Mouse (Mus musculus): ENCODE results near the gene Plce1. TPM values are rescaled to one million over a fixed set of nuclear protein-coding genes. Genes with fewer than 3 reads are reported as not detected.
A peak's percentile ranks its signal among the peaks of the same experiment; 100 is the strongest.

The Plce1 gene
- polyA plus RNA-seq, 1 experiment from 2014 or later = 4.3 TPM

DNA sequence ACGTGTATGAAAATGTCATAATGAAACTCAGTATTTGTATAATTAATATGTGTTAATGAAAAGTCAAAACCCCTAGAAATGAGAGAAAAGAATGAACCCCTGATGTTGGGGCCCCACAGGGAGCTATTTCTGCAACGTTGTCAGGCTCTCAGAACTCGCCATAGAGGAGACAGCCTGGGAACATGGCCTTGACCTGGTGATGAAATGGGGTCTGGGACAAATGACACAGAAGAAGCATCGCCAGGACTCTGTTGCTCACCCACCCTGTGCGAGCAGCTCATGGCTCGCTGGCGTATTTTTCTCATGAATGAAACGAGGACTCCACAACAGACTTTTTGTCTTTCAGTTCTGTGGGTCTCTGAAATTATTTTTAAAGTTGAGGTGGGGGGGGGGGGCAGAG, 109.0 kb downstream of the Plce1 start:
- WGBS = 90% methylated on average over 8 of the region's 8 CpGs
- Histone ChIP-seq H3K4me1 (ENCODE audit: control insufficient read depth, insufficient read depth, low read length) (no peaks in the 10 kb centered on the region), H3K9me3 (ENCODE audit: control insufficient read depth, low read length) (no peaks in the 10 kb centered on the region), H3K27me3 (ENCODE audit: control insufficient read depth, insufficient read depth, low read length) (no peaks in the 10 kb centered on the region), H3K4me2 (no peak overlapping the region), H3K36me3 (ENCODE audit: control insufficient read depth, insufficient read depth, low read length) (no peaks in the 10 kb centered on the region), H3K27ac (ENCODE audit: low read depth, low read length) (no peak overlapping the region), H3K9ac (ENCODE audit: low read length) (no peak overlapping the region), H3K4me3 (ENCODE audit: low read depth, low read length) (no peak overlapping the region)
- DNase-seq (ENCODE audit: low spot score, missing footprints) = no peak
- no peak for ATAC-seq (ENCODE audit: low FRiP score)

DNA sequence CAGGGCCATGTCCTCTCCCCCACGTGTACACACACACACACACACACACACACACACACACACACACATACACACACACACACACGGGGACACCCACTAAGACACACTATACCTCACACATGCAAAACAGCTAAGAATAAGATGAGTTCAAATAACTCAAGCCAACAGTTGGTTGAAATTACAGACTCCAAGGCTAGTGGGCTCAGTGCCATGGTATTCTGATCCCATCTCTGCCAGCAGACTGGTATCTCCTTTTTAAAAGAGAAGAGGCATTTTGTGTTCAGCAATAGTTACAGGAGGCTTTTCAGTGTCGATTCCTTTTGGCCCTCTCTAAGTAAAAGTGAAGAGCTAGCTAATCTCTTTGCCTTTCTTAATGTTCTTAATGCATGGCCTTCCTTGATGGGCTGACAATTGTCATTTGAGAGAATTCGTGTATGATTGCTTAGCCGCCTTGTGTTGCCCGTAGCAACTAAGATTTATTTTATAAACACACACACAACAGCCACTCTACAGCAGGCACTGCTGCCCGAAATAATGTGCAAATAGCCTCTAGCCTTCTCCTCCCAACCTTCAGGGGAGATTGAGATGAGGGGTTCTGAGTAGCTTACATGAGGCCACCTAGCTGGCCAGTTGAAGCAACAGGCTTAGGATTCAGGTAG, 111.8 kb downstream of the Plce1 start:
- Histone ChIP-seq H3K36me3 (ENCODE audit: control insufficient read depth, insufficient read depth, low read length) (no peaks in the 10 kb centered on the region), H3K4me2 (no peak overlapping the region), H3K27me3 (ENCODE audit: control insufficient read depth, insufficient read depth, low read length) (no peaks in the 10 kb centered on the region), H3K27ac (ENCODE audit: low read depth, low read length) (no peak overlapping the region), H3K4me3 (ENCODE audit: low read depth, low read length) (no peak overlapping the region), H3K9me3 (ENCODE audit: control insufficient read depth, low read length) (no peaks in the 10 kb centered on the region), H3K4me1 (ENCODE audit: control insufficient read depth, insufficient read depth, low read length) (no peaks in the 10 kb centered on the region), H3K9ac (ENCODE audit: low read length) (no peak overlapping the region)
- DNase-seq (ENCODE audit: low spot score, missing footprints) = no peak
- no peak for ATAC-seq (ENCODE audit: low FRiP score)
- WGBS = 77% methylated on average over 7 of the region's 7 CpGs

- H3K9ac ChIP-seq (ENCODE audit: low read length) = no peak overlapping the region
- DNase-seq (ENCODE audit: low spot score, missing footprints) = no peak
- no peak overlapping the region for H3K4me2 ChIP-seq
- ATAC-seq (ENCODE audit: low FRiP score) = no peak
- H3K4me1 ChIP-seq (ENCODE audit: control insufficient read depth, insufficient read depth, low read length) = no peaks in the 10 kb centered on the region
- no peaks in the 10 kb centered on the region for H3K27me3 ChIP-seq (ENCODE audit: control insufficient read depth, insufficient read depth, low read length)
- H3K27ac ChIP-seq (ENCODE audit: low read depth, low read length) = no peak overlapping the region
- H3K9me3 ChIP-seq (ENCODE audit: control insufficient read depth, low read length) = no peaks in the 10 kb centered on the region
- 94% methylated on average over 12 of the region's 12 CpGs for WGBS
- H3K36me3 ChIP-seq (ENCODE audit: control insufficient read depth, insufficient read depth, low read length) = no peaks in the 10 kb centered on the region
- no peak overlapping the region for H3K4me3 ChIP-seq (ENCODE audit: low read depth, low read length)
Observed at GRCm38 (mm10) chr19:38593225-38593897, 112.5 kb downstream of the Plce1 start.

DNA sequence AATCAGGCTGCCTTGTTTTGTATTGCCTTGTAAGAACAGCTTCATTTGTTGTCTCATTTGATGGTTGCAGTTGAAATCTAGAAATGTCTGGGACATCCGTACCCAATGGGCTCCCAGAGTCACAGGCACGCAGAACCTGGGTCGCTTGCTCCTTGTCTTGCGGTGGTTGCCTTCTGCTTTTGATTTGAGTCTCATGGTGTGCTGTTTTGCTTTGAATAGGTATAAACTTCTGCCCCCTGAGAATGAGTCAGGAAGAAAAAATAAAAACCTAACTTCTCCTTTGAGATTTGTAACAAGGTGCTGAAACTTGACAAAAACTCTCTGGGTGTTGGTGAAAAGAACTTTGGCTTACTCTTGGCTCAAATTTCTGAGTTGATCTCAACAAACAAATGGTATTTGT, 115.2 kb downstream of the Plce1 start:
- Histone ChIP-seq H3K27ac (ENCODE audit: low read depth, low read length) (no peak overlapping the region), H3K27me3 (ENCODE audit: control insufficient read depth, insufficient read depth, low read length) (no peaks in the 10 kb centered on the region), H3K4me3 (ENCODE audit: low read depth, low read length) (no peak overlapping the region), H3K4me1 (ENCODE audit: control insufficient read depth, insufficient read depth, low read length) (no peaks in the 10 kb centered on the region), H3K36me3 (ENCODE audit: control insufficient read depth, insufficient read depth, low read length) (no peaks in the 10 kb centered on the region), H3K9ac (ENCODE audit: low read length) (no peak overlapping the region), H3K4me2 (no peak overlapping the region), H3K9me3 (ENCODE audit: control insufficient read depth, low read length) (no peaks in the 10 kb centered on the region)
- ATAC-seq (ENCODE audit: low FRiP score) = no peak
- DNase-seq (ENCODE audit: low spot score, missing footprints) = peak; percentile 44
- WGBS = 81% methylated on average over 4 of the region's 4 CpGs

- WGBS = 76% methylated on average over 2 of the region's 2 CpGs
- Histone ChIP-seq H3K4me1 (ENCODE audit: control insufficient read depth, insufficient read depth, low read length) (peaks cover under 1% of the 10 kb centered on the region; the same call in 1 of the 2 replicates), H3K4me3 (ENCODE audit: low read depth, low read length) (no peak overlapping the region), H3K4me2 (no peak overlapping the region), H3K9me3 (ENCODE audit: control insufficient read depth, low read length) (no peaks in the 10 kb centered on the region), H3K27me3 (ENCODE audit: control insufficient read depth, insufficient read depth, low read length) (no peaks in the 10 kb centered on the region), H3K27ac (ENCODE audit: low read depth, low read length) (no peak overlapping the region), H3K9ac (ENCODE audit: low read length) (no peak overlapping the region), H3K36me3 (ENCODE audit: control insufficient read depth, insufficient read depth, low read length) (no peaks in the 10 kb centered on the region)
- ATAC-seq (ENCODE audit: low FRiP score) = no peak
- peak; percentile 57 for DNase-seq (ENCODE audit: low spot score, missing footprints)
Observed at GRCm38 (mm10) chr19:38597392-38597791, 116.5 kb downstream of the Plce1 start.

GRCm38 (mm10) chr19:38599001-38599400, 118.1 kb downstream of the Plce1 start:
- 80% methylated on average over 3 of the region's 3 CpGs for WGBS
- Histone ChIP-seq H3K36me3 (ENCODE audit: control insufficient read depth, insufficient read depth, low read length) (no peaks in the 10 kb centered on the region), H3K4me1 (ENCODE audit: control insufficient read depth, insufficient read depth, low read length) (peaks cover 5% of the 10 kb centered on the region; the same call in 1 of the 2 replicates), H3K27ac (ENCODE audit: low read depth, low read length) (no peak overlapping the region), H3K27me3 (ENCODE audit: control insufficient read depth, insufficient read depth, low read length) (no peaks in the 10 kb centered on the region), H3K4me2 (no peak overlapping the region), H3K9ac (ENCODE audit: low read length) (no peak overlapping the region), H3K4me3 (ENCODE audit: low read depth, low read length) (no peak overlapping the region), H3K9me3 (ENCODE audit: control insufficient read depth, low read length) (no peaks in the 10 kb centered on the region)
- DNase-seq (ENCODE audit: low spot score, missing footprints) = no peak
- ATAC-seq (ENCODE audit: low FRiP score) = no peak

GRCm38 (mm10) chr19:38601127-38601526, 120.2 kb downstream of the Plce1 start:
- peaks cover 5% of the 10 kb centered on the region; the same call in 1 of the 2 replicates for H3K4me1 ChIP-seq (ENCODE audit: control insufficient read depth, insufficient read depth, low read length)
- DNase-seq (ENCODE audit: low spot score, missing footprints) (no peak), ATAC-seq (ENCODE audit: low FRiP score) (no peak)
- H3K9ac ChIP-seq (ENCODE audit: low read length) = no peak overlapping the region
- 68% methylated on average over 5 of the region's 5 CpGs for WGBS
- no peak overlapping the region for H3K4me2 ChIP-seq
- no peak overlapping the region for H3K27ac ChIP-seq (ENCODE audit: low read depth, low read length)
- no peaks in the 10 kb centered on the region for H3K36me3 ChIP-seq (ENCODE audit: control insufficient read depth, insufficient read depth, low read length)
- no peak overlapping the region for H3K4me3 ChIP-seq (ENCODE audit: low read depth, low read length)
- no peaks in the 10 kb centered on the region for H3K27me3 ChIP-seq (ENCODE audit: control insufficient read depth, insufficient read depth, low read length)
- no peaks in the 10 kb centered on the region for H3K9me3 ChIP-seq (ENCODE audit: control insufficient read depth, low read length)

DNA sequence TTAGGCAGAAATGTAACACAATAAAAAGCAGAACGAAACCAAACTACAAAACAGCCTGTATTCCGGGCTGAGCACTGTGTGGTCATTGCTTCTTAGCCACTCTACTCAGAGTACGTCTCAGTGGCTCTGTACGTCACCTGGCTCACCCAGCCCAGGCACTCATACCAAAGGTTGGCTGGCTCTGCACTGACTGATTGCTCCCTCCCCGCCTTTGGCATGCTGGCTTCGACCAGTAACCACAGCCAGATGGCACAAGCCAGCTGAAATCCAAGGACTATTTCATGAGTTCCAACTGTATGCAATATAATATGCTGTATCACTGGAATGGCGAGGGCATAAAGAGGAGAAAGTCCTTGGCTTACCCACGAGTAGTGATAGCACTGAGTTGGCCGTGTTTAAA, 121.9 kb downstream of the Plce1 start:
- no peak overlapping the region for H3K27ac ChIP-seq (ENCODE audit: low read depth, low read length)
- no peak for DNase-seq (ENCODE audit: low spot score, missing footprints)
- no peak for ATAC-seq (ENCODE audit: low FRiP score)
- no peak overlapping the region for H3K4me2 ChIP-seq
- no peaks in the 10 kb centered on the region for H3K27me3 ChIP-seq (ENCODE audit: control insufficient read depth, insufficient read depth, low read length)
- no peaks in the 10 kb centered on the region for H3K36me3 ChIP-seq (ENCODE audit: control insufficient read depth, insufficient read depth, low read length)
- no peak overlapping the region for H3K9ac ChIP-seq (ENCODE audit: low read length)
- 74% methylated on average over 9 of the region's 9 CpGs for WGBS
- no peak overlapping the region for H3K4me3 ChIP-seq (ENCODE audit: low read depth, low read length)
- peaks cover 5% of the 10 kb centered on the region; the same call in 1 of the 2 replicates for H3K4me1 ChIP-seq (ENCODE audit: control insufficient read depth, insufficient read depth, low read length)
- H3K9me3 ChIP-seq (ENCODE audit: control insufficient read depth, low read length) = no peaks in the 10 kb centered on the region

DNA sequence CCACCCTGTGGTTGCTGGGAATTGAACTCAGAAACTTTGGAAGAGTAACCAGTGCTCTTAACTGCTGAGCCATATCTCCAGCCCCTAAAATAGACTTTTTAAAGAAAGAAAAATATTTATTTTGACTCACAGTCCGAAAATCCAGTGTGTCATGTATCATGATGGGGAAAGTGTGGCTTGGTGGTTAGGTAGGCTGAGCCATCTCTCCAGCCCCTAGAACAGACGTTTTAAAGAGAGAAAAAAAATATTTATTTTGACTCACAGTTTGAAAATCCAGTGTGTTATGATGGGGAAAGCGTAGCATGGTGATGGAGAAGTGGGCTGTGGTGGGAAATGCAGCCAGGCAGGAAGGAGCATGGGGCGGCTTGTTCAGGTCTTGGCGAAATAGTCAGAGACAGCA, 126.3 kb downstream of the Plce1 start:
- Histone ChIP-seq H3K4me3 (ENCODE audit: low read depth, low read length) (no peak overlapping the region), H3K27ac (ENCODE audit: low read depth, low read length) (no peak overlapping the region), H3K4me2 (no peak overlapping the region), H3K36me3 (ENCODE audit: control insufficient read depth, insufficient read depth, low read length) (no peaks in the 10 kb centered on the region), H3K9ac (ENCODE audit: low read length) (no peak overlapping the region), H3K27me3 (ENCODE audit: control insufficient read depth, insufficient read depth, low read length) (no peaks in the 10 kb centered on the region), H3K4me1 (ENCODE audit: control insufficient read depth, insufficient read depth, low read length) (peaks cover 5% of the 10 kb centered on the region; the same call in 1 of the 2 replicates), H3K9me3 (ENCODE audit: control insufficient read depth, low read length) (no peaks in the 10 kb centered on the region)
- WGBS = 92% methylated on average over 5 of the region's 5 CpGs
- no peak for DNase-seq (ENCODE audit: low spot score, missing footprints)
- no peak for ATAC-seq (ENCODE audit: low FRiP score)

All from midbrain, embryonic 11.5 days (tissue).